Mouse (Mus musculus): ENCODE measurements around the gene Mrpl46. TPM values are rescaled to one million over a fixed set of nuclear protein-coding genes. Genes with fewer than 3 reads are reported as not detected.

The Mrpl46 gene
- total RNA-seq, 1 experiment = 34.2 TPM

GRCm38 (mm10) chr7:78778741-78779140, 4.6 kb downstream of the Mrpl46 start:
- in situ Hi-C loops (cut with MboI; ENCODE audit: low sequenced_read_pairs in 2 of 2, unreplicated experiment in 2 of 2) = no loop called here
- no peaks in the 10 kb centered on the region for H3K9me3 ChIP-seq (ENCODE audit: control insufficient read depth, insufficient read depth, low read depth, low read length)
- TF ChIP-seq ZC3H11A (IDR thresholded peaks at IDR 0.05; ENCODE audit: borderline replicate concordance, low read depth, low read length) (no peak), MAFK (IDR thresholded peaks at IDR 0.05; ENCODE audit: insufficient read depth, low read depth, low read length) (no peak), ZNF384 (IDR thresholded peaks at IDR 0.05; ENCODE audit: low read depth, low read length) (no peak), HCFC1 (IDR thresholded peaks at IDR 0.05; ENCODE audit: borderline replicate concordance, insufficient read depth, low read length) (no peak), CHD2 (IDR thresholded peaks at IDR 0.05; ENCODE audit: low read depth, low read length) (no peak)
- H3K27ac ChIP-seq (ENCODE audit: insufficient read depth, low read depth, low read length, poor library complexity, severe bottlenecking) = no peak overlapping the region
- no peak overlapping the region for H3K4me3 ChIP-seq (ENCODE audit: insufficient read depth in 1 of 2, low read depth in 1 of 2, low read length in 2 of 2, poor library complexity in 1 of 2, severe bottlenecking in 1 of 2)
- no peak overlapping the region for H3K9ac ChIP-seq (ENCODE audit: insufficient read depth, low read depth, low read length, poor library complexity, severe bottlenecking)
- H3K4me1 ChIP-seq (ENCODE audit: control insufficient read depth in 2 of 2, insufficient read depth in 2 of 2, low read length in 2 of 2, poor library complexity in 1 of 2) = no peaks in the 10 kb centered on the region; a peak in 1 of 4 replicates
- DNase-seq (ENCODE audit: low read depth, low spot score) = no peak
- peaks cover 33% of the 10 kb centered on the region for H3K36me3 ChIP-seq (ENCODE audit: control insufficient read depth, insufficient read depth, low read length, poor library complexity, severe bottlenecking)

GRCm38 (mm10) chr7:78770936-78771335, 12.4 kb downstream of the Mrpl46 start:
- no peak overlapping the region for H3K9ac ChIP-seq (ENCODE audit: insufficient read depth, low read depth, low read length, poor library complexity, severe bottlenecking)
- peaks cover 17% of the 10 kb centered on the region for H3K36me3 ChIP-seq (ENCODE audit: control insufficient read depth, insufficient read depth, low read length, poor library complexity, severe bottlenecking)
- in situ Hi-C loops (cut with MboI; ENCODE audit: low sequenced_read_pairs in 2 of 2, unreplicated experiment in 2 of 2) = no loop called here
- no peak for TF ChIP-seq ZNF384 (IDR thresholded peaks at IDR 0.05; ENCODE audit: low read depth, low read length)
- TF ChIP-seq HCFC1 (IDR thresholded peaks at IDR 0.05; ENCODE audit: borderline replicate concordance, insufficient read depth, low read length) = no peak
- TF ChIP-seq MAFK (IDR thresholded peaks at IDR 0.05; ENCODE audit: insufficient read depth, low read depth, low read length) = no peak
- TF ChIP-seq ZC3H11A (IDR thresholded peaks at IDR 0.05; ENCODE audit: borderline replicate concordance, low read depth, low read length) = no peak
- no peak for TF ChIP-seq CHD2 (IDR thresholded peaks at IDR 0.05; ENCODE audit: low read depth, low read length)
- no peak overlapping the region for H3K27ac ChIP-seq (ENCODE audit: insufficient read depth, low read depth, low read length, poor library complexity, severe bottlenecking)
- DNase-seq (ENCODE audit: low read depth, low spot score) = no peak
- no peaks in the 10 kb centered on the region for H3K9me3 ChIP-seq (ENCODE audit: control insufficient read depth, insufficient read depth, low read depth, low read length)
- H3K4me3 ChIP-seq (ENCODE audit: insufficient read depth in 1 of 2, low read depth in 1 of 2, low read length in 2 of 2, poor library complexity in 1 of 2, severe bottlenecking in 1 of 2) = no peak overlapping the region
- no peaks in the 10 kb centered on the region; a peak in 1 of 4 replicates for H3K4me1 ChIP-seq (ENCODE audit: control insufficient read depth in 2 of 2, insufficient read depth in 2 of 2, low read length in 2 of 2, poor library complexity in 1 of 2)

- Histone ChIP-seq H3K36me3 (ENCODE audit: control insufficient read depth, insufficient read depth, low read length, poor library complexity, severe bottlenecking) (peaks cover 6% of the 10 kb centered on the region), H3K4me3 (ENCODE audit: insufficient read depth in 1 of 2, low read depth in 1 of 2, low read length in 2 of 2, poor library complexity in 1 of 2, severe bottlenecking in 1 of 2) (no peak overlapping the region), H3K27ac (ENCODE audit: insufficient read depth, low read depth, low read length, poor library complexity, severe bottlenecking) (no peak overlapping the region), H3K4me1 (ENCODE audit: control insufficient read depth in 2 of 2, insufficient read depth in 2 of 2, low read length in 2 of 2, poor library complexity in 1 of 2) (no peaks in the 10 kb centered on the region), H3K9me3 (ENCODE audit: control insufficient read depth, insufficient read depth, low read depth, low read length) (no peaks in the 10 kb centered on the region), H3K9ac (ENCODE audit: insufficient read depth, low read depth, low read length, poor library complexity, severe bottlenecking) (no peak overlapping the region)
- TF ChIP-seq ZNF384 (IDR thresholded peaks at IDR 0.05; ENCODE audit: low read depth, low read length) (no peak), MAFK (IDR thresholded peaks at IDR 0.05; ENCODE audit: insufficient read depth, low read depth, low read length) (no peak), HCFC1 (IDR thresholded peaks at IDR 0.05; ENCODE audit: borderline replicate concordance, insufficient read depth, low read length) (no peak), ZC3H11A (IDR thresholded peaks at IDR 0.05; ENCODE audit: borderline replicate concordance, low read depth, low read length) (no peak), CHD2 (IDR thresholded peaks at IDR 0.05; ENCODE audit: low read depth, low read length) (no peak)
- in situ Hi-C loops (cut with MboI; ENCODE audit: low sequenced_read_pairs in 2 of 2, unreplicated experiment in 2 of 2) = no loop called here
- no peak for DNase-seq (ENCODE audit: low read depth, low spot score)
These were observed 14.2 kb downstream of the Mrpl46 start for GRCm38 (mm10) chr7:78769075-78769652.

- TF ChIP-seq MAFK (IDR thresholded peaks at IDR 0.05; ENCODE audit: insufficient read depth, low read depth, low read length) (no peak), CHD2 (IDR thresholded peaks at IDR 0.05; ENCODE audit: low read depth, low read length) (no peak), ZNF384 (IDR thresholded peaks at IDR 0.05; ENCODE audit: low read depth, low read length) (no peak), HCFC1 (IDR thresholded peaks at IDR 0.05; ENCODE audit: borderline replicate concordance, insufficient read depth, low read length) (no peak), ZC3H11A (IDR thresholded peaks at IDR 0.05; ENCODE audit: borderline replicate concordance, low read depth, low read length) (no peak)
- Histone ChIP-seq H3K9me3 (ENCODE audit: control insufficient read depth, insufficient read depth, low read depth, low read length) (no peaks in the 10 kb centered on the region), H3K36me3 (ENCODE audit: control insufficient read depth, insufficient read depth, low read length, poor library complexity, severe bottlenecking) (peaks cover 2% of the 10 kb centered on the region; the same call in 1 of the 2 replicates), H3K9ac (ENCODE audit: insufficient read depth, low read depth, low read length, poor library complexity, severe bottlenecking) (no peak overlapping the region), H3K27ac (ENCODE audit: insufficient read depth, low read depth, low read length, poor library complexity, severe bottlenecking) (no peak overlapping the region), H3K4me1 (ENCODE audit: control insufficient read depth in 2 of 2, insufficient read depth in 2 of 2, low read length in 2 of 2, poor library complexity in 1 of 2) (no peaks in the 10 kb centered on the region), H3K4me3 (ENCODE audit: insufficient read depth in 1 of 2, low read depth in 1 of 2, low read length in 2 of 2, poor library complexity in 1 of 2, severe bottlenecking in 1 of 2) (no peak overlapping the region)
- no peak for DNase-seq (ENCODE audit: low read depth, low spot score)
- in situ Hi-C loops (cut with MboI; ENCODE audit: low sequenced_read_pairs in 2 of 2, unreplicated experiment in 2 of 2) = no loop called here
These were observed 15.3 kb downstream of the Mrpl46 start for GRCm38 (mm10) chr7:78767929-78768531.

All from ES-E14 (cell line).